Mouse (Mus musculus) v-Abl transformed pro-B cells (cell line): Measurements from ENCODE around the gene Mup1.
"Not testable (repeated sequence)": the region's sequence is repeated elsewhere in the genome, so short reads cannot be mapped to it uniquely, and the experiment has no call there.

Experiments used
- in situ Hi-C, 2 experiments: fragments of 400-800 bp; cut with MboI; formaldehyde crosslinking; loops; one replicate each; pipeline ENCODE4 v1.15.1; 2025; ENCODE audit not compliant: unreplicated experiment in 2 of 2

The Mup1 gene

GRCm38 (mm10) chr4:60501860-60502259, at the start of gene Mup1:
Gene Mup1 (minus strand): TSS chr4:60501960.
- in situ Hi-C loops, result not testable (repeated sequence)
